Mouse (Mus musculus) forebrain, embryonic 15.5 days (tissue): ENCODE data around the gene Bend4. TPM values are rescaled to one million over a fixed set of nuclear protein-coding genes. Genes with fewer than 3 reads are reported as not detected.

Experiments used
- ATAC-seq: fragments of 200-750 bp; cut with Nextera tagmentation; replicated peaks from 2 replicates; pipeline ENCODE4 v1.8.0; 2017; ENCODE audit warnings: mild to moderate bottlenecking, moderate TSS enrichment, moderate library complexity
- H3K27ac ChIP-seq: fragments of 300-500 bp; sonication (generic); replicated peaks from 2 replicates; pipeline ENCODE4 v1.5.1; 2015; ENCODE audit warnings: mild to moderate bottlenecking, inconsistent platforms
- H3K27me3 ChIP-seq: fragments of 300-500 bp; sonication (generic); 2 replicates; pipeline ENCODE4 v1.6.1; 2015; ENCODE audit warnings: inconsistent platforms
- H3K36me3 ChIP-seq: fragments of 300-500 bp; sonication (generic); 2 replicates; pipeline ENCODE4 v1.6.1; 2015; ENCODE audit warnings: mild to moderate bottlenecking, inconsistent platforms
- H3K4me1 ChIP-seq: fragments of 300-500 bp; sonication (generic); 2 replicates; pipeline ENCODE4 v1.6.1; 2015; ENCODE audit warnings: inconsistent platforms
- H3K4me2 ChIP-seq: fragments of 300-500 bp; sonication (generic); replicated peaks from 2 replicates; pipeline ENCODE4 v1.6.1; 2015; ENCODE audit warnings: mild to moderate bottlenecking, inconsistent platforms
- H3K4me3 ChIP-seq: fragments of 300-500 bp; sonication (generic); 2 replicates; pipeline ENCODE4 v1.5.1; 2015; ENCODE audit warnings: mild to moderate bottlenecking, inconsistent platforms
- H3K9ac ChIP-seq: fragments of 300-500 bp; sonication (generic); replicated peaks from 2 replicates; pipeline ENCODE4 v1.6.1; 2015; ENCODE audit warnings: mild to moderate bottlenecking, inconsistent platforms
- H3K9me3 ChIP-seq: fragments of 300-500 bp; sonication (generic); 2 replicates; pipeline ENCODE4 v1.6.1; 2016; ENCODE audit warnings: inconsistent platforms
- WGBS: fragments of 180-500 bp; shearing (Covaris S2); methylation state at CpG from one replicate; pipeline ENCODE4 v1.1.7; 2015; ENCODE audit warnings: mixed read lengths; 5-methylcytosine and 5-hydroxymethylcytosine counted together
- polyA plus RNA-seq: library from polyadenylated mRNA; unstranded; fragments of >200 nt; fragmentation: Nextera tagmentation; extraction: Ambion mirVana; gene quantifications from 2 replicates; pipeline ENCODE4 v1.2.1, GENCODE M21; 2015

Bend4 gene
- 7.4 and 7.8 TPM in 2 replicates for polyA plus RNA-seq

DNA sequence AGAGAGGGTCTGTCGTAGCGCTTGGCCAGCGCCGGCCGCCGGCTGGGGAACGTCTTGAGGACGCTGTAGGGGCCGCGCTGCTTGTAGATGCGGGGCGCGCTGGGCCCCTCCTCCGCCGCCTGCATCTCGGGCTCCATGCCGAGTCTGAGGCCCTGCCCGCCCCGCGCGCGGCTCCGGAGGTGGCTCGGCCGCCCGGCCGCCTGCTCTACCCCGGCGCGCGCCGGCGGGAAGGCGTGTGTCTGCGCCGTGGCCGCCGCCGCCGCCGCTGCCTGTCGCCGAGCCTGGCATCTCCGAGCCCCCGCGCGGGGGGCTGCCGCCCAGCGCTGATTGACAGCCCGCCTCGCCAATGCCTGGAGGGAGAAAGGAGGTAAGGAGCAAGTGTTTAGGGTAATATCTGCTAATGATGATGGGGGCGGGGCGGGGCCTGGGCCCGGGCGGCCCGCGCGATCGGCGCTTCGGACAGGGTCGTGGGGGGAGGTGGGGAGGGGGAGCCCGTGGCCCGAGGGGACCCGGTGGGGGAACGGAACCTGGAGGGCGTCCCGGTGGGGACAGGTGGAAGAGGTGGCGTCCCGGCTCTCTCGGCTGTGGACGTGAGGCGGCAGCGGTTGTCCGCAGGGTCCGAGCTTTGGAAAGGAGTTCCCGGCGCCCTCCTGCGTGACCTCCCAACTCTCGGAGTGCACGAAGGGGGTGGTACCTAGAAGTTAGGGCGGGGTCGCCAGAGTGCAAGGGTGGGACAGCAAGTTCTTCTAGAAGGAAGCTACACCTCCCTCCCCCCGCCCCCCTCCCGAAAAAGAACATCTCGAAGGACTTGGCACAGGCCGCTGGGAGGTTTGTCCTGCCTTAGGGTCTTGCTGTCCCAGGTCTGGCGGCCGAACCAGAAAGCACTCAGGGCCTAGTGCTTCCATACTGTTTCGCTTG lies at the start of gene Bend4:
Bend4 (minus strand) TSS at position 868 of the 918 bp plus-strand sequence.
- 2% methylated on average over 84 of the region's 90 CpGs for WGBS

GRCm38 (mm10) chr5:67473723-67474122 lies 45.6 kb upstream of the Bend4 start:
- no peaks in the 10 kb centered on the region for H3K27me3 ChIP-seq
- no peaks in the 10 kb centered on the region for H3K36me3 ChIP-seq
- peaks cover 16% of the 10 kb centered on the region for H3K4me1 ChIP-seq
- H3K4me3 ChIP-seq = no peak overlapping the region
- peak; percentile 53 for ATAC-seq
- no peak overlapping the region for H3K9ac ChIP-seq
- 31% methylated on average over 8 of the region's 8 CpGs for WGBS
- H3K4me2 ChIP-seq = no peak overlapping the region
- H3K9me3 ChIP-seq = no peaks in the 10 kb centered on the region
- H3K27ac ChIP-seq = no peak overlapping the region

More for the DNA sequence above, at the start of gene Bend4:
- H3K4me1 ChIP-seq = peaks cover 25% of the 10 kb centered on the region
- H3K27ac ChIP-seq = peak within 1 kb of the TSS; percentile 77
- no peaks in the 10 kb centered on the region for H3K36me3 ChIP-seq
- peaks cover 12% of the 10 kb centered on the region for H3K27me3 ChIP-seq
- H3K9me3 ChIP-seq = no peaks in the 10 kb centered on the region
- H3K4me3 ChIP-seq = peak within 1 kb of the TSS; percentile 62
- peak within 1 kb of the TSS; percentile 81 for H3K4me2 ChIP-seq
- peak within 1 kb of the TSS; percentile 63 for H3K9ac ChIP-seq
- ATAC-seq = peak; percentile 87

DNA sequence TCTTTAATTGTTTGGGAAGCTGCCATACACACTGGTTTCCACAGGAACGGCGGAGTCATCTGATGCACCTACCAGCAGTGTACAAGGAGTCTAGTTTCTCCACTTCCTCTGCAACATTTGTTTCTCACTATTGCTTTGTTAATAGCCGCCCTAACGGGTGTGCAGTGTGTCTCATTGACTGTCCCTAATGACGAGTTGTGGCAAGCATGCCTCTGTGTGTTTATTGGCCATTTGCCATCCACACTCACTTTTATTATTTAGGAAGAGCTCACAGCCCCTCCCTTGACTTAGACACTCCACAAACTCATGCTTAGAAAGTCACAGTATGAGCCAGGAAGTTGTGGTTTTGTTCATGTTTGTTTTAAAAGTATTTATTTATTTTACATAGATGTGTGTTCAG lies 45.0 kb upstream of the Bend4 start:
- H3K4me3 ChIP-seq = no peak overlapping the region
- H3K4me1 ChIP-seq = peaks cover 16% of the 10 kb centered on the region
- no peaks in the 10 kb centered on the region for H3K27me3 ChIP-seq
- no peak; the same call in 1 of the 2 replicates for ATAC-seq
- H3K9me3 ChIP-seq = no peaks in the 10 kb centered on the region
- H3K4me2 ChIP-seq = no peak overlapping the region
- WGBS = 44% methylated on average over 5 of the region's 5 CpGs
- no peak overlapping the region for H3K9ac ChIP-seq
- no peaks in the 10 kb centered on the region for H3K36me3 ChIP-seq
- H3K27ac ChIP-seq = no peak overlapping the region

DNA sequence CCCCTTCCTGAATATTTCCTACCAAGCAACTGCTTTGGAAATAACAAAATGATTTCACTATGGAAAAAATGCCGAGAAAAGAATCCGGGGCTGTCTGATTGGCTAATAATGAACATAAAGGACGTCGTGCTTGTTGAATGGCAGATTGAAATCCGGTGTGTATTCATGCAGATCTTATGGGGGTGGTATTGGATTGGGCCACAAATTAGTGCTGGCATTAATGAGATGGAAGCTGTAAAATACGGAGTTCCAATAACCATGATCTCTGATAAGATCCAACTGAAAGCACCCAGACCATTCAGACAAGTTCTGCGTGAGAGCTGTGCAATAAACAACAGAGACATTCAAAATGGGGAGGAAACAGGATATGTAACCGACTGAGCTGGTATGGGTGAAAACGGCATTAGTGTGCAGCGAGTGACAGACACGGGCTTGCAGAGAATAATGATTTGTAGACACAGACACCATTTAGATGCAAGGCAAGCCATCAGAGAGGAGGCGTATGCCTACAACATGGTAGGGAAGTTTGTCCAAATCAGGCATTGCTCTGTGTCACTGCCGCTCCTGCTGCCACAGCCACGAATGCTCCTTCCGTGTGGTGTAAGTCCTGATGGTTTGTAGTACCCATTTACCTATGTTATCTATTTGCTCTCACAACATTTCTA lies 38.9 kb upstream of the Bend4 start:
- no peak overlapping the region for H3K9ac ChIP-seq
- 36% methylated on average over 15 of the region's 15 CpGs for WGBS
- no peaks in the 10 kb centered on the region for H3K27me3 ChIP-seq
- no peaks in the 10 kb centered on the region for H3K36me3 ChIP-seq
- ATAC-seq = peak; percentile 74
- H3K4me1 ChIP-seq = peaks cover 10% of the 10 kb centered on the region; the same call in 1 of the 2 replicates
- H3K27ac ChIP-seq = peak overlapping the region; percentile 37; the same call in 1 of the 2 replicates
- H3K9me3 ChIP-seq = no peaks in the 10 kb centered on the region
- H3K4me3 ChIP-seq = peak overlapping the region; percentile 19; the same call in 1 of the 2 replicates
- peak overlapping the region; percentile 30 for H3K4me2 ChIP-seq

GRCm38 (mm10) chr5:67464899-67465298 lies 36.8 kb upstream of the Bend4 start:
- no peak for ATAC-seq
- Histone ChIP-seq H3K4me3 (no peak overlapping the region), H3K4me1 (peaks cover 10% of the 10 kb centered on the region; the same call in 1 of the 2 replicates), H3K27me3 (no peaks in the 10 kb centered on the region), H3K9me3 (no peaks in the 10 kb centered on the region), H3K9ac (no peak overlapping the region), H3K4me2 (no peak overlapping the region), H3K27ac (no peak overlapping the region), H3K36me3 (no peaks in the 10 kb centered on the region)
- whole genome bisulfite sequencing = 86% methylated on average over 3 of the region's 3 CpGs

- Histone ChIP-seq H3K9me3 (no peaks in the 10 kb centered on the region), H3K4me3 (no peak overlapping the region), H3K4me2 (no peak overlapping the region), H3K27ac (no peak overlapping the region), H3K27me3 (no peaks in the 10 kb centered on the region), H3K4me1 (peaks cover 10% of the 10 kb centered on the region; the same call in 1 of the 2 replicates), H3K9ac (no peak overlapping the region), H3K36me3 (no peaks in the 10 kb centered on the region)
- no peak for ATAC-seq
- WGBS = 96% methylated on average over 9 of the region's 9 CpGs
Measured at GRCm38 (mm10) chr5:67463636-67464035, 35.5 kb upstream of the Bend4 start.

GRCm38 (mm10) chr5:67462331-67462730 lies 34.2 kb upstream of the Bend4 start:
- H3K4me1 ChIP-seq = peaks cover 10% of the 10 kb centered on the region; the same call in 1 of the 2 replicates
- WGBS = 81% methylated on average over 4 of the region's 4 CpGs
- no peaks in the 10 kb centered on the region for H3K36me3 ChIP-seq
- H3K9ac ChIP-seq = no peak overlapping the region
- no peaks in the 10 kb centered on the region for H3K9me3 ChIP-seq
- H3K27ac ChIP-seq = no peak overlapping the region
- H3K27me3 ChIP-seq = no peaks in the 10 kb centered on the region
- ATAC-seq = no peak
- no peak overlapping the region for H3K4me3 ChIP-seq
- H3K4me2 ChIP-seq = no peak overlapping the region

GRCm38 (mm10) chr5:67456841-67457240 lies 28.7 kb upstream of the Bend4 start:
- H3K27me3 ChIP-seq = no peaks in the 10 kb centered on the region
- no peak overlapping the region for H3K4me2 ChIP-seq
- H3K4me3 ChIP-seq = no peak overlapping the region
- no peaks in the 10 kb centered on the region for H3K36me3 ChIP-seq
- no peak overlapping the region for H3K9ac ChIP-seq
- 80% methylated on average over 4 of the region's 4 CpGs for WGBS
- no peaks in the 10 kb centered on the region for H3K4me1 ChIP-seq
- no peak overlapping the region for H3K27ac ChIP-seq
- ATAC-seq = no peak
- H3K9me3 ChIP-seq = no peaks in the 10 kb centered on the region

- no peak overlapping the region for H3K4me2 ChIP-seq
- WGBS = 98% methylated on average over 1 of the region's 1 CpGs
- H3K36me3 ChIP-seq = no peaks in the 10 kb centered on the region
- H3K27ac ChIP-seq = no peak overlapping the region
- no peak overlapping the region for H3K4me3 ChIP-seq
- no peaks in the 10 kb centered on the region for H3K9me3 ChIP-seq
- H3K4me1 ChIP-seq = no peaks in the 10 kb centered on the region
- no peaks in the 10 kb centered on the region for H3K27me3 ChIP-seq
- no peak for ATAC-seq
- no peak overlapping the region for H3K9ac ChIP-seq
Measured at GRCm38 (mm10) chr5:67454282-67454681, 26.2 kb upstream of the Bend4 start.

GRCm38 (mm10) chr5:67449957-67450630 lies 22.0 kb upstream of the Bend4 start:
- no peak for ATAC-seq
- Histone ChIP-seq H3K27me3 (no peaks in the 10 kb centered on the region), H3K9me3 (no peaks in the 10 kb centered on the region), H3K4me3 (no peak overlapping the region), H3K4me1 (no peaks in the 10 kb centered on the region), H3K9ac (no peak overlapping the region), H3K36me3 (no peaks in the 10 kb centered on the region), H3K27ac (no peak overlapping the region), H3K4me2 (no peak overlapping the region)
- 89% methylated on average over 21 of the region's 21 CpGs for WGBS

DNA sequence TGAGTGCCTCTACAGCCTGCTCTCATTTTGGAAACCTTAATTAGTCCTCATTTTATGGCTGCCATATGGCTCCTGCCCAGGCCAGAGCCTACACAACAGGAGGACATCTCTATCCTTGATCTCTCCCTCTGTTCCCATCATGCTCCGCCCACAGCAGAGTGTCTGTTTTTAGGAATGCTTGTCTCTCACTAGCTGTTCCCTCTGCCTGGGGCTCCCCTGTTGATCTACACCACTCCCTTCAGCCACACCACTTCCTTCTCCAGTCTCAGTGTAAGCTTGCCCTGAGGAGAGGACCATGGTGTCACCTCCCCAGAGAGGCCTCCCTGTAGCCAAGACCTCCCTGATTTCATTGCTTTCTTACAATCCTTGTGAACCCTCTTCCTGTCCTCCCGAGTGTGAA lies 18.4 kb upstream of the Bend4 start:
- H3K27ac ChIP-seq = no peak overlapping the region
- no peak overlapping the region for H3K9ac ChIP-seq
- peaks cover 7% of the 10 kb centered on the region for H3K4me1 ChIP-seq
- H3K36me3 ChIP-seq = no peaks in the 10 kb centered on the region
- no peak for ATAC-seq
- no peaks in the 10 kb centered on the region for H3K9me3 ChIP-seq
- no peak overlapping the region for H3K4me2 ChIP-seq
- no peaks in the 10 kb centered on the region for H3K27me3 ChIP-seq
- H3K4me3 ChIP-seq = no peak overlapping the region
- 81% methylated on average over 2 of the region's 2 CpGs for WGBS
